Mouse (Mus musculus): ENCODE results near the gene Rtp3.

The Rtp3 gene

DNA sequence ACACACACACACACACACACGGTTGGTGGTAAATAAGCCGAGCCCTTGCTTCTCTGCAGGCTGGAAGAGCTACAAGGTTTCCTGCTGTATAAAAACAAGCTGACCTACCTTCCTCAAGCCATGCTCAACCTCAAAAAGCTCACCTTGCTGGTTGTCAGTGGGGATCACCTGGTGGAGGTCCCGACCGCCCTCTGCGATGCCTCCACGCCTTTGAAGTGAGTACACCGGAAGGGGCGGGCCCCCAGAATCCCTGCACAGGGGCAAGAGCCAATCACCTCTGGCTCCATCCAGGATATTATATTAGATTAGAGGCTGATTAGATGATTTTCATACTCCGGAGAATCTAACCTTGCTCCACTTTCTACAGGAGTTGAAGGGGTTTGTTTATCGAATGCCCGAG is 11.0 kb downstream of the Rtp3 start:
- no peak for DNase-seq (ENCODE audit: low spot score in 2 of 2)

DNA sequence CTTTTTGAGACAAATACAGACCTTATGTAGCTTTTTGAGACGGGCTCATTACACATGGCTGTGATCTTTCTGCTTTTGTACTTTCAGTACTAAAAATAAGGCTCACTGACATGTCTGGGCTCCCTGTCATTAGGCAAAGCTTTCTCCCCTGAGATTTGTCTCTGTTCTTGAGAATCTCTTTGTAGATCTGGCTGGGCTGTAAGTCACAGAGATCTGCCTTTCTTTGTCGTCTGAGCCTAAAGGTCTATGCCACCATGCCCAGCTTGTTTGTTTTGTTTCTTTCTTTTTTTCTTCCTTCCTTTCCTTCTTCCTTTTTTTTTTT is 24.5 kb downstream of the Rtp3 start:
- no peak for DNase-seq (ENCODE audit: low spot score in 2 of 2)

DNA sequence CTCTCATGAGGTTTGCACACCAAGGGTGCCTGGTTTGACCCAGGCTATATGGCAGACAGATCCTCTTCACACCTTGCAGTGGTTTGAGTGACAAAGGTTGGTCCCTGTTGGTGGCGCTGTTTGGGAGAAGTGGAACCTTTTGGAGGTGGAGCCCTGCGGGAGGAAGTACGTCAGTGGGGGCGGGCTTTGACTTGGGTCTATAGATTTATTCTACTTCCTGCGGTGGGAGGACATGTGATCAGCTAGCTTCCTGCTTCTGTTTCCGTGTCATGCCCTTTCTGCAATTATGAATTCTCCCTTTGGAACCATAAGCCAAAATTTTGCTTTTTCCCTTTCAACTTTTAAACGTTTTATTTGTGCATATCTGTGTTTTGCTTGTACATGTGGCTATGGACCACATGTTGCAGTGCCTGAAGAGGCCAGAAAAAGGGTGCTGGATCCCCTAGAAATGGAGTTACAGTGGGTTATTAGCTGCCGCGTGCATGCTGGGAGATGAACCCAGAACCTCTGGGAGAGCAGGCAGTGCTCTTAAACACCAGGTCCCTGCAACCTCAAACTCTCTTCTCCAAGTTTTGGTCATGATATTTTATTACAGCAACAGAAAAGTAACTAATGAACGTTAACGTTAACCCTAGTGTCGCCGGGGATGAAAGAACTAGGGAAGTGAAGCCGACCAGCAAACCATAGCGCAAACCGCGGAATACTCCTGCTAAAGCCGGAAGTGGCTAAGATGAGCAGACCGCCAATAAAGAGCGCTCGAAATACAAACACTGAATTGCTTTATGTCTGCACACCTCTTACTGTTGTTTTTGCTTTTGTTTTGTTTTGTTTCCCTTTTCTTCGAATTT is 25.1 kb downstream of the Rtp3 start:
- no peak for DNase-seq (ENCODE audit: low spot score in 2 of 2)

DNA sequence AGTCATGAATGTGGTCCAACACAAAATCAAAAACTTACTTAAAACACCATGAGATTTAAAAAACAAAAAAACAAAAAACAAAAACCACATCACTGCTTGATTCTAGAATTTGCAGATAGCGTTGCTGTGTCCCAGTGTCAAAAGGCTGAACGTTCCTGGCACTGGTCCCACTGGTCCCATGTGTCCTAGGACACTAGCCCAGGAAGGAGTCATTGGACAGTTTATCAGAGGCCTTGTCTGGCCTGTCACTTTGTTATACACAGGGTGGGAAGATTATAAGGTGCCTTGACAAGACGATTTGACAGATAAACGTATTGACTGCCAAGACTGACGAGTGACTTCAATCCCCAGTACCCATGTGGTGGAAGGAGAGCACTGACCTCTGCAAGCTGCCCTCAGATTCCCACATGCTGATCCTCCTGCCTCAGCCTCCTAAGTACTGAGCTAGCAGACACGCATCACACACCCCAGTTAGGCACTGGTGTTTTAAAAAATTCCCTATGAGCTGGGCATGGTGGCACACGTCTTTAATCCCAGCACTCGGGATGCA is 26.7 kb downstream of the Rtp3 start:
- DNase-seq (ENCODE audit: low spot score in 2 of 2): no peak

DNA sequence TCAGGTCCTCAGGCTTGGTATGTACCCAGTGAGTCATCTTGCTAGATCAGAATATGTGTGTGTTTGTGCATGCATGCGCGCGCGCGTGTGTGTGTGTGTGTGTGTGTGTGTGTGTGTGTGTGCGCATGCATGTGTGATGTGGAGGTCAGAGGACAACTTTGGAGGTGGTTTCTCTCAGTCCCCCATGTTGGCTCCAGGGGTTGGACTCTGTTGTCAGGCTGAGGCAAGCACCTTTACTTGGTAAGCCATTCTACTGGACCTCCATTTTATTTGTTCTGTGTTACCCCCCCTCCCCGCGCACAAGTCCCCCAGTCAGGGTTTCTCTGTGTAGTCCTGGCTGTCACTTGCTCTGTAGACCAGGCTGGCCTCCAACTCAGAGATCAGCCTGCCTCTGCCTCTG is 29.0 kb downstream of the Rtp3 start:
- DNase-seq (ENCODE audit: low spot score in 2 of 2): no peak

DNA sequence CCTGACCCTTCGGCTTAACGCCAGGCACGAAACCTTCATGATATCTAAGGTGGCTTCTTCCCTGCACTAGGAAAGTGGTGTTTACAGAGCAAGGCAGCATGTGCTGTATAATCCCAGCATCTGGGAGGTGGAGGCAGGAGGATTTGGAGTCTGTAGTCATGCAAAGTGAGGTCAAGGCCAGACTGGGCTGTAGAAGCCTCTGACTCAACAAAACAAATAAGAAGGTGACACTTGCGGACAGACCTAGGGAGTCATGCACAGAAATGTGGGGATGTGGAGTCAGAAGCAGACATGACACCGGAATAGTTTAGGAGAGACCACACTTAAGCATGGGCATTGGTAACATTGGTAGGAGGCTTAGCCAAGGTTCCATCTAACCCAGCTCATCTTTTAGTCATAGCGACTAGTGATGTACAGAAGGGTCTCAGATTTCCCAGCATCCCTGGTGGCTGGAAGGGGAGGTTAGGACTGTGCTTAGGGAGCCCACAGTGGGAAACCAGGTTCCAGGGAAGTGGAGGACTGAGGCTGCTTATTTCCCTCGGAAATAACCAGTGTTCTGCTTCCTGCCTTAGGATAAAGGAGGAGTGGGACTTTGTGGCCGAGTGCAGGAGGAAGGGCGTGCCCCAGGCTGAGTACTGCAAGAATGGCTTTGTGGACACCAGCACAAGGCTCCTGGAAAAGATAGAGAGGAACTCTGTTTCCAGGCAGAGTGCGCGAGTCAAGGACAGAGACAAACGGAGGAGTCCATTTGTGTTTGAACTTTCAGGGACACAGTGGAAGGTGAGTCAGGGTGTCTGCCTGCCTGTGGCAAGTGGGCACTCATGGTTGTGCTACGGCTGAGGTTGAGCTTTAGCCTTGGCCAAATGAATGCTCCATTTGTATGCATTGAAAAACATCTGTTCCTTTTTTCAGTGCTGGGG is 29.9 kb downstream of the Rtp3 start:
- DNase-seq (ENCODE audit: low spot score in 2 of 2): no peak

DNA sequence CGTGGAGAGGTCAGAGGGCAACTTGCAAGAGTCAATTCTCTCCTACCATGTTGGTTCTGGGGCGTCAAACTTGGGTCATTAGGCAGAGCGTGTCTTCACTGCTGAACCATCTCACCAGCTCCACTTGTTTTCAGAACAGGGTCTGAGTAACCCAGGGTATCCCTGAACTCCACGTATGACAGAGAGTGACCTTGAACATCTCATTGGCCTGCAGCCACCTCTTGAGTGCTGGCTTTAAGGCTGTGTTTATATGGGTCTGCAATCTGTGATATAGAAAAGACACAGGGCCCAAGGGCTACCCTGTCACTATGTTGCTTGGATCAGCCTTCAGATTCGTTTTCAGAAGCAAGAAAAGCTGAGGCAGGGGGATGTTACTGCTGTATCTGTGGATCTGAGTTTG is 30.7 kb downstream of the Rtp3 start:
- DNase-seq (ENCODE audit: low spot score in 2 of 2): no peak

DNA sequence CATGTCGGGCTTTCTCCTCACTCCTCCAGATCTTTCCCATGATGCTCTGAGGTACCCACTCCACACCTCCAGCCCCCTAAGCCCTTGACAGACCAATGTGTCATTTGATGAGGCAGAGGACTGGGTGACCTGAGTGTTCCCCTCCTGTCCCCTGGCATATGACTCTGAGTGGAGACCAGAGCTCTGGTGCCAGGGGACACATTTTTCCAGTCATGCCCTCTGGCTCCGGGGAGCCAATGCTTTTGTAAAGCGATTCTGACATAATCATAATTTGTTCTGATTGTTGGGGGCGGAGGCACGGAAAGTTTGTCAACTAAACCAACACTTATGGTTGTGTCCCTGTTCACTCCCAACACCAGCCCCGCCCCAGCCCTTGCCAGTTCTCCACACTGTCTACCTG is 34.4 kb downstream of the Rtp3 start:
- DNase-seq (ENCODE audit: low spot score in 2 of 2): no peak

DNA sequence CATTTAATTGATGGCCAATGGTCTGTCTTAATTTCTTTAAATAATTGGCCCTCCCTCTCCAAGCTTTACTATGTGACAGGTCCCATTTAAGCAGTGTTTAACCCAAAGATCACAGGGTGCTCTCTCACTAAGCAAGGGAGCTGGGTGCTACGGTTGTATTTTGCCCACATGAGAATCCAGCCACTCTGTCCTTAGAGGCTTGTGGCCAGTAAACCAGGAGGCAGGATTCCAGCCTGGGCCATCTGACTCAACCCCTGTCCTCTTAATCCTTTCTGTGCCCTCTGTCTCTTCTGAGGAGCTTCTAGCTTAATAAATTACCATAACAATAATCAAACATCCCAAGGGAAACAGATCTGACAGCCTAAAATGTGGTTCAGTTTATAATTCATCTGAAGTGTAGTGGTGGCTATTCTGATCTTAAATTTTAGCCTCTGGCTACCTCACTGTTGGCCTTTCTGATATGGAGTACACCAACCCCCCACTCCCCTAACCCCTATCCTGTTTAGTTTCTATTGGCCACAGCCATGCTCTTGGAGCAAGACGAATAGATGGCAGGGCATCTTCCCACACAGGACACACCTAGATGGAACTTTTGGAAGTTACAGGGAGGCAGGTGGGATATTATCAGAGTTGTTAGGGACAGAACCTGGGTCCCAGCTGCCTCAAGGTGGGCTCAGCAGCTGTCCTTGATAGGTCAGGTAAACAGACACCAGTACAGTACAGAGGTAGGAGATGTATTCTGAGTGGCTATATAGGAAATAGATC is 35.5 kb downstream of the Rtp3 start:
- no peak for DNase-seq (ENCODE audit: low spot score in 2 of 2)

DNA sequence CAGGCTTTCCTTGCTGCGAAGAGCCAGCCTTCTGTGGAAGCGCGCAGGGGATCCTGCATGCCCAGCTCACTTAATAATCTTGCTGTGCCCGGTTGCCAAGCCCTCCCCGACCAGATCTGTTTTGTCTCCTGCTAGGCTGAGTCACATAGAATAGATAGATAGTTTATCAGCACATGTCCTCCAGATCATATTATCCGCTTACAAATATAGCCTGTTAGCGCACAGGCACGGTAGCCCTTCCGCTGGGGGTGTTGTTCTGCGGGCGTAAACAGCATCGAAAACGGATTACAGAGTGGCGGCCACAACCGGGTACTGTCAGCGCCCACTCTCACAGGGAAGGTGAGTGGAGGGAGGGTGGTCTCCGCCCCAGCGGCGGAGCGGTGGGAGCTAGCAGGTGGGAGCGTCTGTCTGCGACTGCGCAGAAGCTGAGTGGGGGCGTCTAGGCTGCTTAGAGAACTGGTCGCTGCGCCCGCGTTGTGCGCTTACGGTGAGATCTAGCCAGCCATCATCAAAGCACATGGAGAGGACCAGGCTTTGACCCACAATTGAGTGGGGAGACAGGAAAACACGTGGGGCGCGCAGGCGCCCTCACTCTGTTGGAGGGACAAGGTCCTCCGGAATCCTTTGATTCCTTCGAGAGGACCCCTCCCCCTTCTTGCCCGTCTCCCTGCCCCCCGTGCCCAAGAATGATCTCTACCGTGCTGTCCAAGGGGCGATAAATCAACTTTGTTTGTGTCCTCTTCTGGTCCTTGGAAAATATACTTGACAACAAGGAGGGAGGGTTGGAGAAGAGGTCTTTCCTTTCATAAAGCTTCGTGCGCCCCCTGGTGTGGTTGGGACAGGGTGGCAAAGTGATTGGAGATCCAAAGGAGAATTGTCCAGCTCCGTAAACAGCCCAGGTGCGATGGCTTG is 36.6 kb downstream of the Rtp3 start:
- peak; percentile 17 to 43 for DNase-seq (ENCODE audit: low spot score in 2 of 2)

DNA sequence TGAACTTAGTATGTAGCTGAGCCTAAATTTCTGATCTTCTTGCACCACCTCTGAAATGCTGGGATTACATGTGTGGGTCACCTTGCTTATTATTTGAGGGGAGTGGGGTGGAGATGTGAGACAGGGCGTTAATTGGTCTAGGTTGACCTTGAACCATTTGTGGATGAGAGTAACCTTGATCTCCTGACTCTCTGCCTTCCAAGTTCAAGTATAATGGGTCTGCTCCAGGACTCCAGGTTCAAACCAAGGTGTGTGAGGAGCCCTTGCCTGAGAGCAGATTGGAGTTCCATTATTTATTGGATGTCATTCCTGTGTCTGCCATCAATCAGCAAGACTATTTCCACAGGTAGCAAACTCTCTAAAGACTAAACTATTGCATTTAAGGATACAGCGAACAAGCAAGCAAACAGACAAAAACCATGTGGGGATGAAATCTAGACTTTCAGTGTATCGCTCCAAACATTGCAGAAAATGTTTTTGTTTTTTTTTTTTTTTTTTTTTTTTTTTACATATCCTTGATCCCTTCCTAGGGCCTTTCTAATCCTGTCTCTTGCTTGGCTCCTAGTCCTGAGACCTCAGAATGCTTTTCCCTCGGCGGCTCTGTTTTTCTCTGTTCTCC is 37.3 kb downstream of the Rtp3 start:
- no peak for DNase-seq (ENCODE audit: low spot score in 2 of 2)

DNA sequence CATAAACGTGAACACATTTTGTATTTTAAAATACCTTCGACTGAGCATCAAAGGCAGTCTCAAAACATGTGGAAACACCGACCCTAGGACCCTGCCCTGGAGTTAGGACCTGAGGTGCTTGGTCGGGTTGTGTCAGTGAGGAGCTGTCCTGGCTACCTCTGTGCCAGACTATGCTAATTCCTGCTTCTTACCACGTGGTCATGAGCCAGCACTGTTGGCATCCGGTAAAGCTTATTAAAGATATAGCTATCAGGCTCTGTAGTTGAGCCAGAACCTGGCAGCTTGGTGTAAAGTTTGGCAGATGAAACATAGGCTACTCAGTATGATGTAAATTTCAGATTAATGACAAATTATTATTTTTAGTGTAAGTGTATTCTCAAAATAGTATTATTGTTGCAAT is 38.0 kb downstream of the Rtp3 start:
- no peak for DNase-seq (ENCODE audit: low spot score in 2 of 2)

DNA sequence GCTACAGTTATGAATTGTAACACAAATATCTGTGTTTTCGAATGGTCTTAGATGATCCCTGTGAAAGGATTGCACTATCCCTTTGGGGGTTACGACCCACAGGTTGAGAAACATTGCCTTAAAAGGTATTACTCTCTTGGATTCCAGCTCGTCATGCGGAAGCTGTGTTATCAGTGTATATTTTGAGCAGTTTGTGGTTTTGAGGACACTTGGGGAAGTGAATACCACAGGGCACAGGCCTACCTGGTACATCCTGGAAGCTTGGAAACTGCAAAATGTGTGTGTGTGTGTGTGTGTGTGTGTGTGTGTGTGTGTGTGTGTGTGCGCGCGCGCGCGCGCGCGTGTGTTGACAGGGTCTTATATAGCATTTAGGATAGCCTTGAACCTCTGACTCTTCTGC is 38.5 kb downstream of the Rtp3 start:
- no peak for DNase-seq (ENCODE audit: low spot score in 2 of 2)

DNA sequence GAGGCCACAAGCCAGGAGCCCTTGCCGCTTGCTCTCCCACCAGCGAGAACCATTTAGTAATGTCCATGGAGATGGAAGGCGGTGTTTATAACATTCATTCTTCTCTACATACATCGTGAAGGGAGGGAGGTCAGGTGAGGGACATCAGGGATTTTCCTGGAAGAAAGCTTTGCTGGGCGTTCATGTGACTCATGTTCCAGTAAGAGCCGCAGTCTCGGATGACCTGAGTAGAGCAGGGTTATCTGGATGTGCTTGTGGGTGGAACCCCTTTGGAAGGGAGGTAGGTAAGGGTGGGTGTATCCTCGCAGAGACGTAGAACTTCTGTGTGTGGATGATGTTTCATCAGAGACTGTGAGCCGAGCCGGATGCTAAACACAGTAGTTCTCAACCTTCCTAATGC is 39.0 kb downstream of the Rtp3 start, which contains the start of gene Lrrc2:
Lrrc2 (plus strand) TSS at position 149 of the 400 bp plus-strand sequence.
- DNase-seq (ENCODE audit: low spot score in 2 of 2): no peak

DNA sequence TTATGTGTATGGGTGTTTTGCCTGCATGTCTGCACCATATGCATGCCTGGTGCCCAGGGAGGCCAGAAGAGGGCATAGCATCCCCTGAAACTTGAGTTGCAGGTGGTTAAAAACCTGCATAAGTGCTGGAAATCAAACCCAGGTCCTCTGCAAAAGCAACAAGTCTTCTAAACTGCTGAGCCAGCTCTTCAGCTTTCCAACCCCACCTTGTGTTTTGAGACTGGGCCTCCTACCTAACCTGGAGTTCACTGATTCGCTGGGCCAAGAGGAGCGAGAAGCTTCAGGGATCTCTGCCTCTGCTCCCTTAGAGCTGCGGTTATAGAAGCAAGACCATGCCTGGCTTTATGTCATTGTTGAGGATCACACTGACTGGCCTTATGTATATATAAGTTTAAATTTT is 40.3 kb downstream of the Rtp3 start:
- no peak for DNase-seq (ENCODE audit: low spot score in 2 of 2)

DNA sequence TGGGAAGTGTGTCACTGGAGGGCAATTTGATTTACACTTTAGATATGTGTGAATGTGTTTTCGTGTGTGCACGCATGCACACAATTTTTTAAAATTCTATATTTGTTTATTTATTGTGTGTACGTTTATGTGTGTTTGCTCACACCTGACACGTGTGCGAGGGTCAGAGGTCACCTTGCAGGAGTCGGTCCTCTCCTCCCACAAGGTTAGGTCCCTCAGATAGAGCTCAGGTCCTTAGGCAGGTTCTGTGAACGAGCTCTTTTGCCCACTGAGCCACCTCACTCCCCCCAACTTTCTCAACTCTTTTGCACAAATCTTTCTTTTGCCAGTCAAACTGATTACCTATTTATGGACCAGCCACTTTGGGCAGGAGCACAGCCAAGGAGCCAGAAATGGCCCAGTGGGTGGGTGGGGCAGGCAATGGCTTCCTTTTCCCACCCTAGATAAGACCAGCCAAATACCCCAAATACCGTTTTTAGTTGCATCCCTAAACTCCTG is 41.5 kb downstream of the Rtp3 start:
- no peak for DNase-seq (ENCODE audit: low spot score in 2 of 2)

DNA sequence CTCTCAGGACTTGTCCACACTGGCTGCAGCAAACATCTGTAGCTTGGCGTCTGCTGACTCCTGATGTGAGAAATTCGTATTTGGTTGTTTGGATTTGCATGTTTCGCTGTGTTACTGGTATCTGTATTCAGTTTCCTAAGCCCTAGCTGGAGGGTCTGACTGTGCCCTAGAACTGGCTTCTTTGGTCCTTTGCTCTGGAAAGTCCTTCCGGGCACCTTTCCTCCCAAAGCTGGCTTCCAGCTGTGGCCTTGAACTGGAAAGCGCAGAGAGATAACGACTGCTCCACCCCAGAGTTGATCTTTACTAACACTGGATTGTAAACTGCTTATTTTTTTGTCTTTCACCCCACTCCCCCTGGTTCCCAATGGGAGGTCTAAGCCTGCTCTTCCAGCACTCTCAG is 42.5 kb downstream of the Rtp3 start:
- DNase-seq (ENCODE audit: low spot score in 2 of 2): no peak

DNA sequence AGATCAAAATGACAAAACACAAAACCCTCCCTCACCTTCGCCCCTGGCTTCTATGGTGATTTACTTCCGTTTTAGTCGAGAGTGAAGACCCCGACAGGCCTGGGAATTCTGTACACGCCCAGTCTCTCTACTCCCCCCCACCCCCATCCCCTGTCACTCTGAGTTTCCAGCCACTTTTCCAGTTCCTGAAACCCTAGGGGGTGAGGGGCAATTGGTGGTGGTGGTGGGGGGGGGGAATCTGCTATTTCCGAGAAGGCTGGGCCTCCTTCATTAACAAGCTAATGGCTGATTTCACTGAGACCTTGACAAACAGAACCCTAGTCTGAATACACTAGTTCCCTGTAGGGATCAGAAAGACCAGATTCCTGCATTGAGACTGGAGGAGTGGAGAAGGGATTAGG is 43.1 kb downstream of the Rtp3 start:
- DNase-seq (ENCODE audit: low spot score in 2 of 2): no peak

DNA sequence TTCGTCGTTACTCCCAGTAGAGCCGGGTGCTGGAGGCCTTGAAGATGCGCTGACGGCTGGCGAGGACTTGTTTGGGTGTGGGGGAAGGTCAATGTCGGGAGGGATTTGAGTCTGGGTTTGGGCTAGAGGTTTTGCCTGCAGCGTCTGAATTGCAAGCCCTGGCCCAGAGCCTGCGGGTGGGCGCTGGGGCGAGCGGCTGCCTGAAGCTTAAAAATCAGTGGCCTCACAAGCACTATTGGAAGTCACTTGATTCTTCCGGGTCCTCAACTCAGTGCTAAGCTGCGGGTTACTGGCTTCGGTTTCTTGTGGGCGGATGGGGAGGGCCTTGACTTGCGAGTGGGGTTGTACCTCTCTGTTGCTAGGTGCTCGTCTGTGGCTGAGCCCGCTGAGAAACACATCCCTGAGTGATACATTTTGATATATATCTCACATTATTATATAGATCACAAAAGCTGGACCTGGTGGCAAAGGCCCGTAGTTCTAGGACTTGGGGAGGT is 43.8 kb downstream of the Rtp3 start:
- no peak for DNase-seq (ENCODE audit: low spot score in 2 of 2)

DNA sequence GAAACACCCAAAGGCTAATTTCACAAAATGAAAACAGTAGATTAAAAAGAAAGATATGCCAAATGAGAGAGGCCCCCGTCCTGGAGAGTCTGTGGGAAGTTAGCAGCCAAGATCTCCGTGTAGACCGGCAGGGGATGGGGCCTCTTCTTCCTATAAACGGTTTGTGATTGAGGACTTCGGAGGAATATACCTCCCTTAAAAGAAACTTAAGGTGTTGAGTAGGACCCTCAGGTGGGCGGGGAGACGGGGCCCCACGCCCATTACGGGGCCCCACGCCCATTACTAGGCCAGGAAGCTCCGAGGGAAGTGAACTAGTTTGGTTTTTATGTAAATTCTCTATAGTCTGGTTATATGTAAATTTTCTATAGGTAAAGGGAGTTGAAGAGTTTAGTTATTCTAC is 44.5 kb downstream of the Rtp3 start, which contains the start of gene Tdgf1:
Tdgf1 (minus strand) TSS at position 233 of the 400 bp plus-strand sequence.
- DNase-seq (ENCODE audit: low spot score in 2 of 2): no peak

All from urinary bladder, adult 18-20 months (tissue).